Mouse (Mus musculus): ENCODE results near the gene Cog1.
A peak's percentile ranks its signal among the peaks of the same experiment; 100 is the strongest.

Gene Cog1

GRCm38 (mm10) chr11:113648690-113649352 is at the start of gene Cog1:
TSS of gene Cog1 (plus strand) at chr11:113649169.
- DNase-seq (ENCODE audit: low read depth, low spot score), result no peak

- no peak for DNase-seq (ENCODE audit: low read depth, low spot score)
These were observed 48.3 kb upstream of the Cog1 start for GRCm38 (mm10) chr11:113600526-113601245.

- no peak for DNase-seq (ENCODE audit: low read depth, low spot score)
These were observed 47.2 kb upstream of the Cog1 start for GRCm38 (mm10) chr11:113601616-113602343.

- peak; percentile 69 for DNase-seq (ENCODE audit: low read depth, low spot score)
These were observed 41.4 kb upstream of the Cog1 start for GRCm38 (mm10) chr11:113607556-113607955.

- DNase-seq (ENCODE audit: low read depth, low spot score), result no peak
These were observed 39.4 kb upstream of the Cog1 start for GRCm38 (mm10) chr11:113609581-113609980.

- no peak for DNase-seq (ENCODE audit: low read depth, low spot score)
These were observed 38.7 kb upstream of the Cog1 start for GRCm38 (mm10) chr11:113610266-113610665.

- no peak for DNase-seq (ENCODE audit: low read depth, low spot score)
These were observed 37.8 kb upstream of the Cog1 start for GRCm38 (mm10) chr11:113611112-113611646.

- DNase-seq (ENCODE audit: low read depth, low spot score), result peak; percentile 86
These were observed 37.0 kb upstream of the Cog1 start for GRCm38 (mm10) chr11:113611664-113612611.

GRCm38 (mm10) chr11:113614476-113614875 is 34.5 kb upstream of the Cog1 start:
- no peak for DNase-seq (ENCODE audit: low read depth, low spot score)

GRCm38 (mm10) chr11:113617132-113617911 is 31.6 kb upstream of the Cog1 start:
- DNase-seq (ENCODE audit: low read depth, low spot score), result peak; percentile 85

GRCm38 (mm10) chr11:113618303-113618671 is 30.7 kb upstream of the Cog1 start:
- no peak for DNase-seq (ENCODE audit: low read depth, low spot score)

- DNase-seq (ENCODE audit: low read depth, low spot score), result peak; percentile 86
These were observed 30.1 kb upstream of the Cog1 start, which contains the start of gene Sstr2 for GRCm38 (mm10) chr11:113618672-113619419. TSS of gene Sstr2 (plus strand) at chr11:113619342.

- DNase-seq (ENCODE audit: low read depth, low spot score), result no peak
These were observed 29.4 kb upstream of the Cog1 start for GRCm38 (mm10) chr11:113619420-113620080.

GRCm38 (mm10) chr11:113621001-113621400 is 28.0 kb upstream of the Cog1 start:
- DNase-seq (ENCODE audit: low read depth, low spot score), result no peak

GRCm38 (mm10) chr11:113622028-113622427 is 26.9 kb upstream of the Cog1 start:
- DNase-seq (ENCODE audit: low read depth, low spot score), result no peak

- no peak for DNase-seq (ENCODE audit: low read depth, low spot score)
These were observed 23.5 kb upstream of the Cog1 start for GRCm38 (mm10) chr11:113625437-113625836.

GRCm38 (mm10) chr11:113627785-113628184 is 21.2 kb upstream of the Cog1 start:
- DNase-seq (ENCODE audit: low read depth, low spot score), result peak; percentile 27

GRCm38 (mm10) chr11:113630642-113631041 is 18.3 kb upstream of the Cog1 start:
- DNase-seq (ENCODE audit: low read depth, low spot score), result peak; percentile 60

- DNase-seq (ENCODE audit: low read depth, low spot score), result no peak
These were observed 17.7 kb upstream of the Cog1 start for GRCm38 (mm10) chr11:113631302-113631701.
